Mouse (Mus musculus): Measurements from ENCODE around the gene Gm42742. TPM values are rescaled to one million over a fixed set of nuclear protein-coding genes. Genes with fewer than 3 reads are reported as not detected.

Gm42742 gene
- 10 to 100 TPM; 33.4 to 34.8 TPM for total RNA-seq (2021)
- long read RNA-seq, partial matches to known transcripts: 1 of 14 reads
- long read RNA-seq, other reads (novel, unspliced or antisense): 13 of 14 reads

DNA sequence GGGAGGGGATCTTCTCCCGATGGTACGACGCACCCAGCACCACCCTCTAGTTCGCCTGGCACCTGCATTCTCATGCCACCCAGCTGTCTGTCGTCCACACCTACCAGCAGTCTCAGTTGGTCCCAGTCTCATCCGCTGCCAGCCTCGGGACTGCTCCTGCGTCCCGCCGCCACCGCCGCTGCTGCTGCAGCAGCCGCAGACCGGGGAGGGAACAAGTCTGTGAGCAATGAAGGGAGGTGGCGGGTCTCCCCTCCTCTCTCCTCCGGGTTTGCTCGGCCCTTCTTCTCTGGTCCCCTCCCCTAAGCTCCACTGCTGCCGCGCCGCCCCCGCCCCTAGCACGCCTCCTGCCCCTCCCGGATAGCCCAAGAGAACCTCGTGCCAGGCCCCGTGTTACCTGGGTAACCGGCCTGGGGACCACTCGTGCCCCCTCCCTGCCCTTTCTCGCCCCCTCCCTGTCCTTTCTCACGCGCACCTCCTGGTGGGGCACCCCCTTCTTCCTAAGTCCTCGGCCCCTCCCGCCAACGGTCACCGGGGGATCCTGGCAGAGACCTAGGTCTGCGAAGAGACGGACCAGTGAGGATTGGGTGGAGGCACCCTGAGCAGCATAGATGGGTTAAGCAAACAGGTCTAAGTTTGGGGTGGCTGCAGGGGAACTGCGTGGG is at the start of gene Gm42742, which contains the start of gene Prrt2:
Gene Gm42742, minus strand, starts transcription at position 197 of the 662 bp plus-strand sequence.
Gene Prrt2, minus strand, starts transcription at position 311 of the 662 bp plus-strand sequence.
- DNase-seq (ENCODE audit: low spot score in 2 of 2): peak; percentile 62 to 72

DNA sequence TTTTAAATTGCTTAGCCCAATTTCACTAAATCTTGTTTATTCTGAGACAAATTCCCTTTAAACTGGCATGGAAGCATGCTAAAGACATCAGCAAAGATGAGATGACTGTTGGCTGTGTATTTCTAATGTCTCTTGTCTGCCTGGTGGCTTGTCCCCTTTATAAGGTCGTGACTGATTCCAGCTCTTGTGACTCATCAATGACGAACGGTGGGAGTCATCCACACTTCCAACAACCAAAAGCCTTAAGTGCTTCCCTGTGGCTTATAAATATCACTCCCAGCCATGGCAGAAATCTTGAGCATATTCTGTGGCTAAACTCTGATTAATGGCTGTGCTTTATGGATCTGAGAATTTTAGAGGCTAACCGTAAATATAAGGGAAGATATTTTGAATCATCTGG is 45.4 kb upstream of the Gm42742 start:
- no peak for DNase-seq (ENCODE audit: low spot score in 2 of 2)

DNA sequence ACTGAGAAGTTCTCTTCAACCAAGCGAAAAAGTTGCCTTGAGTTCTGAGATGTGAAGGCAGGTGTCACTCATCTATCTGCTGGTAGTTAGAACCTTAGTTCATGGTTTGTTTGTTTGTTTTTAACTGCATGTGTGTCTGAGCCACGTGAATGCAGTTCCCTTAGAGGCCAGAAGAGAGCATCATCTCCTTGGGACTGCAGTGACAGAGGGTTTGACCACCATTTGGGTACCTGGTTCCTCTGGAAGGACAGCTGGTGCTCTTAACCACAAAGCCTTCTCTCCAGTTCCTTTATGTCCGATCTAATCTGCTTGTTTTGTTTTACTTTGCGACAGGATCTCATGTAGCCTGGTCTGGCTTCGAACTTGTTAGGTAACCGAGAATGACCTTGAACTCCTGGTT is 44.6 kb upstream of the Gm42742 start:
- no peak for DNase-seq (ENCODE audit: low spot score in 2 of 2)

DNA sequence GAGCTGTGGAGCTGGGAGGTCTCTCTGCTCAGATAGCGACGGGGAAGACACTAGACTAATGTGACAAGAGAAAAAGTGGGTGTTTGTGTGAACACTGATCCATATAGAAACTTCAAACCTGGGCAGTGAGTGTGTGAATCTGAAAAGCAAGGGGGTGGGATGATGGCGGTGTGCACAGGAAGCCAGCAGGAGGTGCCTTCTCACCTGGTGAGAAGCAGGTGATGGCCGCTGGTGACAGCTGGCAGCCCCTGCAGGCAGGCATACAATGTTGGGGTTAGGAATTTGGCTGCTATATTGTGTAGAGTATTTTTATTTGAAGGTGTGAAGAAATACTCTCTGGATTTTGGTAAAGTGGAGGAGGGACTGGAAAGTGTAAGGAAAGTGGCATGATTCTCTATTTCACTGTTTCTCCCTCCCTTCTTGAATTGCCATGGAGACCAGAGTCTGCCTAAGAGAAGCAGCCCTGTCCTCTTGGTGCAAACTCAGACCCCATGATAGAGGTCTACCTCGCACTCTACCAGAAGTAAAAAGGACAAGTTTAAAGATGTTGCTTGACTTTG is 34.2 kb upstream of the Gm42742 start:
- DNase-seq (ENCODE audit: low spot score in 2 of 2): no peak

GRCm38 (mm10) chr7:127041851-127042672 is 21.2 kb upstream of the Gm42742 start, which contains the start of gene Kif22:
TSS of gene Kif22 (minus strand) at chr7:127042471.
- DNase-seq (ENCODE audit: low spot score in 2 of 2): peak; percentile 91 to 92

GRCm38 (mm10) chr7:127031244-127031643 is 10.3 kb upstream of the Gm42742 start:
- no peak for DNase-seq (ENCODE audit: low spot score in 2 of 2)

GRCm38 (mm10) chr7:127030172-127030571 is 9.3 kb upstream of the Gm42742 start:
- DNase-seq (ENCODE audit: low spot score in 2 of 2): no peak

GRCm38 (mm10) chr7:127027885-127028284 is 7.0 kb upstream of the Gm42742 start:
- DNase-seq (ENCODE audit: low spot score in 2 of 2): no peak

GRCm38 (mm10) chr7:127026984-127027726 is 6.3 kb upstream of the Gm42742 start, which contains the start of gene Maz:
TSS of gene Maz (minus strand) at chr7:127027037.
- peak; percentile 99 for DNase-seq (ENCODE audit: low spot score in 2 of 2)

- peak in 1 of 2 experiments; percentile 81 for DNase-seq (ENCODE audit: low spot score in 2 of 2)
Observed at GRCm38 (mm10) chr7:127026616-127026983, 5.7 kb upstream of the Gm42742 start.

- peak; percentile 63 to 77 for DNase-seq (ENCODE audit: low spot score in 2 of 2)
Observed at GRCm38 (mm10) chr7:127026161-127026600, 5.3 kb upstream of the Gm42742 start.

GRCm38 (mm10) chr7:127025556-127026160 is 4.8 kb upstream of the Gm42742 start:
- no peak for DNase-seq (ENCODE audit: low spot score in 2 of 2)

- peak; percentile 77 to 83 for DNase-seq (ENCODE audit: low spot score in 2 of 2)
Observed at GRCm38 (mm10) chr7:127024755-127025555, 4.1 kb upstream of the Gm42742 start.

- no peak for DNase-seq (ENCODE audit: low spot score in 2 of 2)
Observed at GRCm38 (mm10) chr7:127023896-127024690, 3.2 kb upstream of the Gm42742 start.

DNA sequence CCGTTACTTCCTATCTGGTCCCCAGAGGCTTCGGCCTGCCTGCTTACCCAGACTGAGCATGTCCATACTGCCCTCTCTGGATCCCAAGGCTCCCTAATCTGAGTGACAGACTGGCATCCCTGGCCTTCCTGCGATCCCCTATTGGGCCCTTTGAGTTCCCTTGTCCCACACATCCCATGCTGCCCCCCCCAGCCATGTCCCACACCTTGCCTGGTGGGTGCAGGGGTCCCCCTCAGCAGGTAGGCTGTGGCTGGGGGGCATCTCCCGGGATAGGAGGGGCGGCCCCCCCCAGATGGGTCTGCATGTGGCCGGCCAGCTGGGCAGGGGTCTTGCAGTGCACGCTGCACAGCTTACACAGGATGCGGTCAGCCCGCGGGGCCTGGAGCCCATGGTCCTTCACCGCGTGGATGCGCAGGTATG is 2.4 kb upstream of the Gm42742 start:
- no peak for DNase-seq (ENCODE audit: low spot score in 2 of 2)

DNA sequence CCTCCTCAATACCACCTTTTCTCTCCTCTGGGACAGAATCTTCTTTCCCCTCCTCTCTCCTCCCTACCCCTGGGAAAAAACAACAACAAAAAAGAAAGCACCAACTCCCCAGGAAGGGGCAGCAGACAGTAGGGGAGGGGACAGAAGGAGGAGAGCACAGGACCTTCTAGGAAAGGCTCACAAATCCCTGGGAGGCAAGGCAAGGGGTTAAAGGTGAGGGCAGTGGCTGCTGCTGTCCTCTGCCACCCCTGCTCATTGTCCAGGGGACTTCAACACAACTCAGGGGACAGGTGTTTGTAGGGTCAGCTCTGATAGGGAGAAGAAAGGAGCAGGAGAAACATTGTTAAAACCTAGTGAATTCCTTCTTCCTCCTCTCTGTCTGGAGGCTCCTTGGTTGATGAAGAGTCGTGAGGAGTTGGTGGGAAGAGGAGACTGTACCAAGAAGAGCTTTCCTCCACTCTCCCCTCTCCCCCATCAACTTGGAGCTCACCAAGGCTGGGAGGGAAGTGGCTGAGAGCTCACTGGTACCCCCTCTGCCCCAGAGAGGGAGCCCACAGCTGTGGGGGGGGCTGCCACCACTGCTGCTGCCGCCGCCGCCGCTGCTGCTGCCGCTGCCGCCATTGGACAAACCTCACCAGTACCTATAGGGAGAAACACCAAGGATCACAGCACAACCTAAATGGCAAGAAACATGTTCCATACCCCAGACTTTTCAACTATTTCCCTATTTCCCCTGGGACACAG is 1.8 kb upstream of the Gm42742 start:
- no peak for DNase-seq (ENCODE audit: low spot score in 2 of 2)

GRCm38 (mm10) chr7:127021563-127022527 is 948 bp upstream of the Gm42742 start:
- no peak for DNase-seq (ENCODE audit: low spot score in 2 of 2)
